Mouse (Mus musculus): Measurements from ENCODE around the gene Slc11a1. TPM values are rescaled to one million over a fixed set of nuclear protein-coding genes. Genes with fewer than 3 reads are reported as not detected.
"Not testable (repeated sequence)": the region's sequence is repeated elsewhere in the genome, so short reads cannot be mapped to it uniquely, and the experiment has no call there.

Slc11a1 gene
- polyA plus RNA-seq, 1 experiment from 2014 or later = 9.6 TPM

- WGBS (ENCODE audit: insufficient replicate concordance) = 77% methylated on average over 4 of the region's 4 CpGs
- no peaks in the 10 kb centered on the region for H3K9me3 ChIP-seq (replicated peaks)
- H3K27ac ChIP-seq = no peak overlapping the region
- no peaks in the 10 kb centered on the region for H3K36me3 ChIP-seq
- no peak overlapping the region for H3K9ac ChIP-seq
- peaks cover 17% of the 10 kb centered on the region for H3K4me1 ChIP-seq (replicated peaks)
- H3K27me3 ChIP-seq = no peaks in the 10 kb centered on the region
- no peak overlapping the region for H3K4me3 ChIP-seq (replicated peaks)
- ATAC-seq (ENCODE audit: low read depth) = no peak
- no peak overlapping the region for H3K4me2 ChIP-seq
- no peak for DNase-seq
Measured at GRCm38 (mm10) chr1:74338626-74339025, 36.4 kb upstream of the Slc11a1 start.

- WGBS (ENCODE audit: insufficient replicate concordance) = 82% methylated on average over 9 of the region's 9 CpGs
- H3K27ac ChIP-seq = no peak overlapping the region
- peaks cover 17% of the 10 kb centered on the region for H3K4me1 ChIP-seq (replicated peaks)
- no peak overlapping the region for H3K9ac ChIP-seq
- no peaks in the 10 kb centered on the region for H3K36me3 ChIP-seq
- no peaks in the 10 kb centered on the region for H3K27me3 ChIP-seq
- no peak overlapping the region for H3K4me3 ChIP-seq (replicated peaks)
- H3K9me3 ChIP-seq (replicated peaks) = no peaks in the 10 kb centered on the region
- H3K4me2 ChIP-seq = no peak overlapping the region
- no peak for DNase-seq
- no peak for ATAC-seq (ENCODE audit: low read depth)
Measured at GRCm38 (mm10) chr1:74339917-74340316, 35.1 kb upstream of the Slc11a1 start.

GRCm38 (mm10) chr1:74340361-74340764 lies 34.6 kb upstream of the Slc11a1 start:
- Histone ChIP-seq H3K9ac (no peak overlapping the region), H3K4me2 (no peak overlapping the region), H3K4me3 (replicated peaks) (no peak overlapping the region), H3K27me3 (no peaks in the 10 kb centered on the region), H3K36me3 (no peaks in the 10 kb centered on the region), H3K27ac (no peak overlapping the region), H3K9me3 (replicated peaks) (no peaks in the 10 kb centered on the region), H3K4me1 (replicated peaks) (peaks cover 17% of the 10 kb centered on the region)
- no peak for DNase-seq
- ATAC-seq (ENCODE audit: low read depth) = 0 out of 2 replicates have a peak, but pooled peaks have one; percentile 24
- WGBS (ENCODE audit: insufficient replicate concordance) = 82% methylated on average over 6 of the region's 6 CpGs

- 72% methylated on average over 4 of the region's 4 CpGs for WGBS (ENCODE audit: insufficient replicate concordance)
- not testable (repeated sequence) for H3K27ac ChIP-seq; ATAC-seq (ENCODE audit: low read depth); H3K27me3 ChIP-seq; DNase-seq; H3K9me3 ChIP-seq (replicated peaks); H3K4me2 ChIP-seq; H3K4me3 ChIP-seq (replicated peaks); H3K9ac ChIP-seq; H3K36me3 ChIP-seq
- H3K4me1 ChIP-seq (replicated peaks) = peaks cover 17% of the 10 kb centered on the region
Measured at GRCm38 (mm10) chr1:74340992-74341391, 34.0 kb upstream of the Slc11a1 start.

GRCm38 (mm10) chr1:74341898-74342297 lies 33.1 kb upstream of the Slc11a1 start:
- ATAC-seq (ENCODE audit: low read depth) = no peak
- Histone ChIP-seq H3K4me3 (replicated peaks) (no peak overlapping the region), H3K27ac (no peak overlapping the region), H3K36me3 (no peaks in the 10 kb centered on the region), H3K27me3 (no peaks in the 10 kb centered on the region), H3K9me3 (replicated peaks) (no peaks in the 10 kb centered on the region), H3K4me1 (replicated peaks) (peaks cover 17% of the 10 kb centered on the region), H3K9ac (no peak overlapping the region), H3K4me2 (no peak overlapping the region)
- 69% methylated on average over 7 of the region's 7 CpGs for WGBS (ENCODE audit: insufficient replicate concordance)
- no peak for DNase-seq

- Histone ChIP-seq H3K4me3 (replicated peaks) (no peak overlapping the region), H3K9ac (no peak overlapping the region), H3K4me1 (replicated peaks) (peaks cover 17% of the 10 kb centered on the region), H3K4me2 (no peak overlapping the region), H3K9me3 (replicated peaks) (no peaks in the 10 kb centered on the region), H3K36me3 (no peaks in the 10 kb centered on the region), H3K27me3 (no peaks in the 10 kb centered on the region), H3K27ac (no peak overlapping the region)
- DNase-seq (no peak), ATAC-seq (ENCODE audit: low read depth) (no peak)
- 96% methylated on average over 1 of the region's 1 CpGs for WGBS (ENCODE audit: insufficient replicate concordance)
Measured at GRCm38 (mm10) chr1:74342308-74342707, 32.7 kb upstream of the Slc11a1 start.

- H3K36me3 ChIP-seq = no peaks in the 10 kb centered on the region
- no peak for ATAC-seq (ENCODE audit: low read depth)
- 62% methylated on average over 5 of the region's 5 CpGs for WGBS (ENCODE audit: insufficient replicate concordance)
- H3K27me3 ChIP-seq = no peaks in the 10 kb centered on the region
- peaks cover 17% of the 10 kb centered on the region for H3K4me1 ChIP-seq (replicated peaks)
- H3K9me3 ChIP-seq (replicated peaks) = no peaks in the 10 kb centered on the region
- DNase-seq = no peak
- H3K4me2 ChIP-seq = no peak overlapping the region
- H3K27ac ChIP-seq = no peak overlapping the region
- no peak overlapping the region for H3K9ac ChIP-seq
- no peak overlapping the region for H3K4me3 ChIP-seq (replicated peaks)
Measured at GRCm38 (mm10) chr1:74343161-74343560, 31.8 kb upstream of the Slc11a1 start.

- Histone ChIP-seq H3K36me3 (no peaks in the 10 kb centered on the region), H3K9ac (no peak overlapping the region), H3K27ac (no peak overlapping the region), H3K4me2 (no peak overlapping the region), H3K27me3 (no peaks in the 10 kb centered on the region), H3K9me3 (replicated peaks) (no peaks in the 10 kb centered on the region), H3K4me1 (replicated peaks) (peaks cover 17% of the 10 kb centered on the region), H3K4me3 (replicated peaks) (no peak overlapping the region)
- no peak for ATAC-seq (ENCODE audit: low read depth)
- 68% methylated on average over 11 of the region's 11 CpGs for WGBS (ENCODE audit: insufficient replicate concordance)
- no peak for DNase-seq
Measured at GRCm38 (mm10) chr1:74344163-74344916, 30.7 kb upstream of the Slc11a1 start.

GRCm38 (mm10) chr1:74351185-74351769 lies 23.7 kb upstream of the Slc11a1 start:
- 74% methylated on average over 13 of the region's 13 CpGs for WGBS (ENCODE audit: insufficient replicate concordance)
- no peaks in the 10 kb centered on the region for H3K4me1 ChIP-seq (replicated peaks)
- H3K27me3 ChIP-seq = no peaks in the 10 kb centered on the region
- no peak overlapping the region for H3K27ac ChIP-seq
- DNase-seq (no peak), ATAC-seq (ENCODE audit: low read depth) (no peak)
- H3K4me2 ChIP-seq = no peak overlapping the region
- no peaks in the 10 kb centered on the region for H3K36me3 ChIP-seq
- H3K9me3 ChIP-seq (replicated peaks) = no peaks in the 10 kb centered on the region
- H3K4me3 ChIP-seq (replicated peaks) = no peak overlapping the region
- no peak overlapping the region for H3K9ac ChIP-seq

GRCm38 (mm10) chr1:74352532-74353096 lies 22.4 kb upstream of the Slc11a1 start:
- 71% methylated on average over 5 of the region's 5 CpGs for WGBS (ENCODE audit: insufficient replicate concordance)
- no peak for ATAC-seq (ENCODE audit: low read depth)
- Histone ChIP-seq H3K4me3 (replicated peaks) (no peak overlapping the region), H3K4me1 (replicated peaks) (no peaks in the 10 kb centered on the region), H3K36me3 (no peaks in the 10 kb centered on the region), H3K4me2 (no peak overlapping the region), H3K27me3 (no peaks in the 10 kb centered on the region), H3K27ac (no peak overlapping the region), H3K9ac (no peak overlapping the region), H3K9me3 (replicated peaks) (no peaks in the 10 kb centered on the region)
- DNase-seq = no peak

GRCm38 (mm10) chr1:74353453-74354229 lies 21.4 kb upstream of the Slc11a1 start:
- no peaks in the 10 kb centered on the region for H3K4me1 ChIP-seq (replicated peaks)
- no peak overlapping the region for H3K4me2 ChIP-seq
- no peak for DNase-seq
- no peaks in the 10 kb centered on the region for H3K36me3 ChIP-seq
- no peak for ATAC-seq (ENCODE audit: low read depth)
- no peak overlapping the region for H3K27ac ChIP-seq
- no peak overlapping the region for H3K9ac ChIP-seq
- 66% methylated on average over 9 of the region's 9 CpGs for WGBS (ENCODE audit: insufficient replicate concordance)
- no peak overlapping the region for H3K4me3 ChIP-seq (replicated peaks)
- no peaks in the 10 kb centered on the region for H3K27me3 ChIP-seq
- H3K9me3 ChIP-seq (replicated peaks) = no peaks in the 10 kb centered on the region

All from liver, embryonic 13.5 days (tissue).